Mouse (Mus musculus) CH12.LX (cell line): ENCODE measurements around the gene Car11. TPM values are rescaled to one million over a fixed set of nuclear protein-coding genes. Genes with fewer than 3 reads are reported as not detected.
A peak's percentile ranks its signal among the peaks of the same experiment; 100 is the strongest.

Experiments used
- DNase-seq: peaks from one replicate; pipeline ENCODE4 v3.0.0-alpha.2; 2013; ENCODE audit errors: extremely low read depth
- H3K27ac ChIP-seq: 2 replicates; pipeline ENCODE4 v1.5.1; 2012; ENCODE audit warnings: low read depth, mild to moderate bottlenecking, control low read depth, moderate library complexity; ENCODE audit not compliant: insufficient read depth
- H3K27me3 ChIP-seq: replicated peaks from 2 replicates; pipeline ENCODE3; 2012; ENCODE audit warnings: inconsistent platforms
- H3K36me3 ChIP-seq, 2 experiments: replicated peaks in 1 of 2; 2 replicates each; pipeline versions ENCODE3 to v1.6.1; 2012; ENCODE audit warnings: inconsistent platforms in 1 of 2, low read length in 1 of 2, mild to moderate bottlenecking in 1 of 2, mixed read lengths in 1 of 2, moderate library complexity in 1 of 2; ENCODE audit not compliant: control insufficient read depth in 1 of 2, insufficient read depth in 1 of 2
- H3K4me1 ChIP-seq, 2 experiments: 2 replicates each; pipeline ENCODE4 v1.6.1; 2012; ENCODE audit warnings: inconsistent platforms in 1 of 2, moderate library complexity in 1 of 2; ENCODE audit not compliant: insufficient read depth in 2 of 2, control insufficient read depth in 1 of 2
- H3K4me2 ChIP-seq: 2 replicates; pipeline ENCODE4 v1.6.1; 2012; ENCODE audit warnings: low read depth, mild to moderate bottlenecking, control low read depth; ENCODE audit not compliant: poor library complexity, insufficient read depth, severe bottlenecking
- H3K4me3 ChIP-seq, 3 experiments: fragments of 150-350 bp in 1 of 3; sonication (generic) in 1 of 3; replicated peaks in 1 of 3; 2 replicates each; pipeline versions ENCODE3 to v1.5.1; 2011 to 2012; ENCODE audit warnings: low read depth in 2 of 3, low read length in 2 of 3, mild to moderate bottlenecking in 2 of 3, moderate library complexity in 2 of 3, control low read depth in 1 of 3, improper control_type of control experiment in 1 of 3, inconsistent platforms in 1 of 3, mixed read lengths in 1 of 3; ENCODE audit not compliant: poor library complexity in 1 of 3
- H3K79me2 ChIP-seq: replicated peaks from 2 replicates; pipeline ENCODE4 v1.6.1; 2012; ENCODE audit warnings: mild to moderate bottlenecking, moderate library complexity; ENCODE audit not compliant: control insufficient read depth, poor library complexity, insufficient read depth, severe bottlenecking; ENCODE audit errors: extremely low read depth
- H3K9ac ChIP-seq: 2 replicates; pipeline ENCODE4 v1.6.1; 2012; ENCODE audit warnings: low read depth, mild to moderate bottlenecking, control low read depth, moderate library complexity; ENCODE audit not compliant: insufficient read depth
- H3K9me3 ChIP-seq: replicated peaks from 2 replicates; pipeline ENCODE3; 2012; ENCODE audit warnings: low read length, inconsistent platforms, mixed read lengths
- BHLHE40 ChIP-seq: IDR thresholded peaks from 2 replicates; pipeline ENCODE4 v1.6.1; 2011; ENCODE audit warnings: mild to moderate bottlenecking, low read depth, low read length, improper control_type of control experiment
- CHD1 ChIP-seq: IDR thresholded peaks from 2 replicates; pipeline ENCODE4 v1.6.1; 2012; ENCODE audit warnings: low read depth, low read length, improper control_type of control experiment, inconsistent platforms
- CHD2 ChIP-seq: IDR thresholded peaks from 2 replicates; pipeline ENCODE4 v1.6.1; 2011; ENCODE audit warnings: low read length, improper control_type of control experiment
- CTCF ChIP-seq, 2 experiments: IDR thresholded peaks in 1 of 2; conservative IDR thresholded peaks in 1 of 2; 2 replicates each; pipeline ENCODE4 v1.5.1; 2011 to 2012; ENCODE audit warnings: low read depth in 2 of 2, low read length in 2 of 2, improper control_type of control experiment in 1 of 2, inconsistent platforms in 1 of 2, mild to moderate bottlenecking in 1 of 2, moderate library complexity in 1 of 2
- ELF1 ChIP-seq: IDR thresholded peaks from 2 replicates; pipeline ENCODE4 v1.6.1; 2014; ENCODE audit warnings: low read depth, mild to moderate bottlenecking, inconsistent platforms, low read length, improper control_type of control experiment
- EP300 ChIP-seq: IDR thresholded peaks from 2 replicates; pipeline ENCODE4 v1.6.1; 2011; ENCODE audit warnings: low read length, improper control_type of control experiment
- HCFC1 ChIP-seq: IDR thresholded peaks from 2 replicates; pipeline ENCODE4 v1.6.1; 2012; ENCODE audit warnings: low read depth, mild to moderate bottlenecking, inconsistent platforms, low read length, improper control_type of control experiment
- JUND ChIP-seq: conservative IDR thresholded peaks from 2 replicates; pipeline ENCODE4 v1.6.1; 2011; ENCODE audit warnings: low read depth, low read length, improper control_type of control experiment
- MAX ChIP-seq: IDR thresholded peaks from 2 replicates; pipeline ENCODE4 v1.6.1; 2011; ENCODE audit warnings: low read length, improper control_type of control experiment
- MAZ ChIP-seq: IDR thresholded peaks from 2 replicates; pipeline ENCODE4 v1.6.1; 2012; ENCODE audit warnings: low read depth, mild to moderate bottlenecking, inconsistent platforms, low read length, improper control_type of control experiment, moderate library complexity
- MEF2A ChIP-seq: IDR thresholded peaks from 2 replicates; pipeline ENCODE4 v1.6.1; 2014; ENCODE audit warnings: low read depth, mild to moderate bottlenecking, inconsistent platforms, low read length, improper control_type of control experiment, borderline replicate concordance
- MYC ChIP-seq: IDR thresholded peaks from 2 replicates; pipeline ENCODE4 v1.6.1; 2011; ENCODE audit warnings: low read depth, mild to moderate bottlenecking, improper control_type of control experiment, low read length
- NELFE ChIP-seq: IDR thresholded peaks from 2 replicates; pipeline ENCODE4 v1.6.1; 2011; ENCODE audit warnings: low read depth, low read length, improper control_type of control experiment
- NRF1 ChIP-seq: IDR thresholded peaks from 2 replicates; pipeline ENCODE4 v1.6.1; 2014; ENCODE audit warnings: low read depth, mild to moderate bottlenecking, inconsistent platforms, low read length, improper control_type of control experiment, moderate library complexity
- POLR2A ChIP-seq: IDR thresholded peaks from 2 replicates; pipeline ENCODE4 v1.6.1; 2011; ENCODE audit warnings: low read depth, mild to moderate bottlenecking, improper control_type of control experiment, low read length
- RAD21 ChIP-seq: IDR thresholded peaks from 2 replicates; pipeline ENCODE4 v1.6.1; 2011; ENCODE audit warnings: low read depth, mild to moderate bottlenecking, low read length, improper control_type of control experiment, moderate library complexity
- SIN3A ChIP-seq: IDR thresholded peaks from 2 replicates; pipeline ENCODE4 v1.6.1; 2012; ENCODE audit warnings: low read length, improper control_type of control experiment, inconsistent platforms
- SMC3 ChIP-seq: IDR thresholded peaks from 2 replicates; pipeline ENCODE4 v1.6.1; 2011; ENCODE audit warnings: low read depth, low read length, improper control_type of control experiment
- TBP ChIP-seq: conservative IDR thresholded peaks from 2 replicates; pipeline ENCODE4 v1.6.1; 2011; ENCODE audit warnings: low read depth, low read length, improper control_type of control experiment
- TCF12 ChIP-seq: IDR thresholded peaks from 2 replicates; pipeline ENCODE4 v1.6.1; 2014; ENCODE audit warnings: low read depth, mild to moderate bottlenecking, inconsistent platforms, low read length, improper control_type of control experiment
- dilution Hi-C: fragments of 300-500 bp; cut with MboI; formaldehyde crosslinking; loops from 2 replicates; pipeline ENCODE4 v1.14.3; 2020; ENCODE audit warnings: low sequenced_read_pairs; ENCODE audit not compliant: extremely low pct_unique_long_range_greater_than_20kb, extremely low pct_ligation_motif_present
- in situ Hi-C: fragments of 300-500 bp; cut with MboI; formaldehyde crosslinking; loops from 3 replicates; pipeline ENCODE4 v1.14.3; 2019; ENCODE audit warnings: low sequenced_read_pairs, low pct_ligation_motif_present, low pct_unique_long_range_greater_than_20kb, mixed read lengths
- polyA plus RNA-seq: library from polyadenylated mRNA; unstranded; fragments of >175 nt; gene quantifications from 2 replicates; pipeline ENCODE4 v1.2.1, GENCODE M21; 2012; ENCODE audit warnings: low read depth; ENCODE audit not compliant: insufficient read length
- total RNA-seq, 2 experiments: library from RNA; depleted of rRNA; stranded (reverse); fragments of 300-350 nt in 1 of 2; fragments of >200 nt in 1 of 2; gene quantifications; 2 replicates each; pipeline ENCODE4 v1.2.3; 2012 to 2014

The Car11 gene
- total and polyA plus RNA-seq, 3 experiments, result not detected

- DNase-seq, result peak; percentile 63
- no peak overlapping the region for H3K9ac ChIP-seq
- H3K4me2 ChIP-seq, result no peak overlapping the region
- H3K9me3 ChIP-seq, result no peaks in the 10 kb centered on the region
- 0 out of 2 replicates have a peak, but pooled peaks have one; percentile 32 for TF ChIP-seq MEF2A
- peak in 1 of 2 experiments; percentile 74; a peak in 3 of 4 replicates for TF ChIP-seq CTCF (conservative IDR thresholded peaks at IDR 0.05 in 1 of 2, IDR thresholded peaks at IDR 0.05 in 1 of 2; ENCODE audit: low read depth in 2 of 2, low read length in 2 of 2)
- no peak for TF ChIP-seq POLR2A
- TF ChIP-seq HCFC1, result peak; percentile 27; the same call in 1 of the 2 replicates
- TF ChIP-seq NRF1, result 0 out of 2 replicates have a peak, but pooled peaks have one; percentile 26
- 0 out of 2 replicates have a peak, but pooled peaks have one; percentile 11 for TF ChIP-seq MAX
- no peak for TF ChIP-seq MAZ
- TF ChIP-seq NELFE, result 0 out of 2 replicates have a peak, but pooled peaks have one; percentile 25
- 0 out of 2 replicates have a peak, but pooled peaks have one; percentile 21 for TF ChIP-seq ELF1
- TF ChIP-seq CHD2, result no peak
- no peak for TF ChIP-seq TBP
- peak; percentile 55 for TF ChIP-seq SMC3
- TF ChIP-seq RAD21, result peak; percentile 42
- TF ChIP-seq SIN3A, result no peak
- no peak for TF ChIP-seq JUND
- no peak for TF ChIP-seq CHD1
- H3K27me3 ChIP-seq, result no peaks in the 10 kb centered on the region
- H3K4me1 ChIP-seq, result peaks cover 0 to 15% of the 10 kb centered on the region in 2 experiments; a peak in 2 of 4 replicates
- dilution Hi-C loops, result no loop called here
- H3K36me3 ChIP-seq, result peaks cover 27 to 44% of the 10 kb centered on the region in 2 experiments
- no peaks in the 10 kb centered on the region for H3K79me2 ChIP-seq
- H3K4me3 ChIP-seq, result no peak overlapping the region
- in situ Hi-C loops, result loop anchor here (10.0 kb wide), 2 partner anchors 194 to 274 kb away; partner anchors contain the start of genes Ccdc114 and Emp3
- H3K27ac ChIP-seq, result no peak overlapping the region
Observed at GRCm38 (mm10) chr7:45730727-45731431, 31.2 kb downstream of the Car11 start.

- Histone ChIP-seq H3K79me2 (no peaks in the 10 kb centered on the region), H3K4me1 (peaks cover 0 to 10% of the 10 kb centered on the region in 2 experiments; a peak in 2 of 4 replicates), H3K9ac (no peak overlapping the region), H3K4me2 (no peak overlapping the region), H3K27ac (no peak overlapping the region), H3K9me3 (no peaks in the 10 kb centered on the region), H3K4me3 (no peak overlapping the region), H3K36me3 (peaks cover 6 to 19% of the 10 kb centered on the region in 2 experiments), H3K27me3 (no peaks in the 10 kb centered on the region)
- dilution Hi-C loops, result no loop called here
- TF ChIP-seq JUND (no peak), POLR2A (no peak), SMC3 (no peak), MYC (no peak), EP300 (no peak), TCF12 (no peak), BHLHE40 (no peak), MAZ (no peak)
- in situ Hi-C loops, result loop anchor here (10.0 kb wide), 2 partner anchors 191 to 271 kb away; partner anchors contain the start of genes Ccdc114 and Emp3
- no peak for DNase-seq
Observed at GRCm38 (mm10) chr7:45733477-45733876, 33.8 kb downstream of the Car11 start.
